Mouse (Mus musculus) MEL (cell line): ENCODE data around the gene Mmp1b. TPM values are rescaled to one million over a fixed set of nuclear protein-coding genes. Genes with fewer than 3 reads are reported as not detected.

Experiments used
- DNase-seq: peaks from one replicate; pipeline ENCODE4 v3.0.0; 2011; ENCODE audit warnings: low read depth, low spot score
- H3K27ac ChIP-seq: 2 replicates; pipeline ENCODE4 v1.5.1; 2012; ENCODE audit warnings: low read depth, mild to moderate bottlenecking, control low read depth, low read length, moderate library complexity; ENCODE audit not compliant: control insufficient read depth
- H3K27me3 ChIP-seq, 2 experiments: fragments of 150-350 bp in 1 of 2; sonication (generic) in 1 of 2; 2 replicates each; pipeline ENCODE4 v1.6.1; 2012; ENCODE audit warnings: low read length in 2 of 2, mild to moderate bottlenecking in 2 of 2, improper control_type of control experiment in 1 of 2, moderate library complexity in 1 of 2; ENCODE audit not compliant: insufficient read depth in 2 of 2, control insufficient read depth in 1 of 2
- H3K36me3 ChIP-seq, 2 experiments: 2 replicates each; pipeline ENCODE4 v1.6.1; 2012 to 2014; ENCODE audit warnings: low read length in 2 of 2, improper control_type of control experiment in 1 of 2, inconsistent platforms in 1 of 2, mild to moderate bottlenecking in 1 of 2; ENCODE audit not compliant: insufficient read depth in 2 of 2, control insufficient read depth in 1 of 2
- H3K4me1 ChIP-seq, 2 experiments: fragments of 150-350 bp in 1 of 2; sonication (generic) in 1 of 2; 2 replicates each; pipeline ENCODE4 v1.6.1; 2012; ENCODE audit warnings: low read length in 2 of 2, improper control_type of control experiment in 1 of 2, mild to moderate bottlenecking in 1 of 2; ENCODE audit not compliant: insufficient read depth in 2 of 2, control insufficient read depth in 1 of 2
- H3K4me3 ChIP-seq, 2 experiments: fragments of 150-350 bp in 1 of 2; sonication (generic) in 1 of 2; 2 replicates each; pipeline ENCODE4 v1.5.1; 2012; ENCODE audit warnings: low read depth in 2 of 2, low read length in 2 of 2, mild to moderate bottlenecking in 2 of 2, moderate library complexity in 2 of 2, control low read depth in 1 of 2, improper control_type of control experiment in 1 of 2; ENCODE audit not compliant: control insufficient read depth in 1 of 2, insufficient read depth in 1 of 2
- H3K79me2 ChIP-seq: 2 replicates; pipeline ENCODE4 v1.6.1; 2012; ENCODE audit warnings: mild to moderate bottlenecking, low read length, moderate library complexity; ENCODE audit not compliant: control insufficient read depth, poor library complexity, insufficient read depth
- H3K9ac ChIP-seq: 2 replicates; pipeline ENCODE4 v1.6.1; 2012; ENCODE audit warnings: low read depth, mild to moderate bottlenecking, control low read depth, low read length, moderate library complexity; ENCODE audit not compliant: control insufficient read depth, poor library complexity, severe bottlenecking
- H3K9me3 ChIP-seq: fragments of 150-350 bp; sonication (generic); replicated peaks from 2 replicates; pipeline ENCODE4 v1.6.1; 2012; ENCODE audit warnings: mild to moderate bottlenecking, low read length, improper control_type of control experiment, moderate library complexity; ENCODE audit not compliant: insufficient read depth
- BHLHE40 ChIP-seq: IDR thresholded peaks from 2 replicates; pipeline ENCODE4 v1.6.1; 2012; ENCODE audit warnings: low read depth, mild to moderate bottlenecking, inconsistent platforms, low read length, improper control_type of control experiment, borderline replicate concordance
- CHD1 ChIP-seq: IDR thresholded peaks from 2 replicates; pipeline ENCODE4 v1.6.1; 2012; ENCODE audit warnings: low read depth, mild to moderate bottlenecking, inconsistent platforms, low read length, improper control_type of control experiment
- CTCF ChIP-seq, 3 experiments: IDR thresholded peaks in 2 of 3; conservative IDR thresholded peaks in 1 of 3; 2 replicates each; pipeline ENCODE4 v1.5.1; 2011 to 2012; ENCODE audit warnings: low read length in 3 of 3, low read depth in 2 of 3, mild to moderate bottlenecking in 2 of 3, improper control_type of control experiment in 1 of 3, inconsistent platforms in 1 of 3, mixed read lengths in 1 of 3, moderate library complexity in 1 of 3; ENCODE audit not compliant: control insufficient read depth in 1 of 3, insufficient read depth in 1 of 3, poor library complexity in 1 of 3, severe bottlenecking in 1 of 3
- EP300 ChIP-seq, 2 experiments: IDR thresholded peaks; 2 replicates each; pipeline ENCODE4 v1.6.1; 2011; ENCODE audit warnings: improper control_type of control experiment in 2 of 2, low read length in 2 of 2, low read depth in 1 of 2, mild to moderate bottlenecking in 1 of 2
- HCFC1 ChIP-seq: IDR thresholded peaks from 2 replicates; pipeline ENCODE4 v1.6.1; 2012; ENCODE audit warnings: low read depth, mild to moderate bottlenecking, inconsistent platforms, low read length, improper control_type of control experiment, moderate library complexity
- JUND ChIP-seq: IDR thresholded peaks from 2 replicates; pipeline ENCODE4 v1.6.1; 2011; ENCODE audit warnings: low read depth, mild to moderate bottlenecking, improper control_type of control experiment, low read length
- MAFK ChIP-seq: IDR thresholded peaks from 2 replicates; pipeline ENCODE4 v1.6.1; 2011; ENCODE audit warnings: low read depth, mild to moderate bottlenecking, low read length, improper control_type of control experiment, borderline replicate concordance
- MXI1 ChIP-seq: IDR thresholded peaks from 2 replicates; pipeline ENCODE4 v1.6.1; 2011; ENCODE audit warnings: mild to moderate bottlenecking, low read depth, low read length, improper control_type of control experiment
- MYB ChIP-seq: IDR thresholded peaks from 2 replicates; pipeline ENCODE4 v1.6.1; 2011; ENCODE audit warnings: mild to moderate bottlenecking, low read depth, low read length, improper control_type of control experiment
- MYC ChIP-seq: IDR thresholded peaks from 2 replicates; pipeline ENCODE4 v1.6.1; 2011; ENCODE audit warnings: low read depth, mild to moderate bottlenecking, low read length, improper control_type of control experiment, moderate library complexity
- NELFE ChIP-seq: IDR thresholded peaks from 2 replicates; pipeline ENCODE4 v1.6.1; 2011; ENCODE audit warnings: low read depth, low read length, improper control_type of control experiment
- NRF1 ChIP-seq: IDR thresholded peaks from 2 replicates; pipeline ENCODE4 v1.6.1; 2014; ENCODE audit warnings: low read depth, mild to moderate bottlenecking, inconsistent platforms, low read length, improper control_type of control experiment, moderate library complexity; ENCODE audit not compliant: poor library complexity, insufficient read depth, severe bottlenecking
- POLR2AphosphoS2 ChIP-seq: IDR thresholded peaks from 2 replicates; pipeline ENCODE4 v1.6.1; 2011; ENCODE audit warnings: low read length, improper control_type of control experiment
- POLR2AphosphoS5 ChIP-seq: IDR thresholded peaks from 2 replicates; pipeline ENCODE4 v1.6.1; 2012; ENCODE audit warnings: low read depth, borderline replicate concordance, mild to moderate bottlenecking, inconsistent platforms, low read length, moderate library complexity, mixed read lengths
- RAD21 ChIP-seq: IDR thresholded peaks from 2 replicates; pipeline ENCODE4 v1.6.1; 2011; ENCODE audit warnings: mild to moderate bottlenecking, low read depth, low read length, improper control_type of control experiment
- TCF12 ChIP-seq: IDR thresholded peaks from 2 replicates; pipeline ENCODE4 v1.6.1; 2014; ENCODE audit warnings: low read depth, mild to moderate bottlenecking, inconsistent platforms, low read length, improper control_type of control experiment, moderate library complexity
- UBTF ChIP-seq: IDR thresholded peaks from 2 replicates; pipeline ENCODE4 v1.6.1; 2012; ENCODE audit warnings: low read depth, mild to moderate bottlenecking, inconsistent platforms, low read length, improper control_type of control experiment, moderate library complexity, borderline replicate concordance; ENCODE audit not compliant: insufficient read depth
- USF1 ChIP-seq: IDR thresholded peaks from 2 replicates; pipeline ENCODE4 v1.6.1; 2014; ENCODE audit warnings: low read depth, mild to moderate bottlenecking, inconsistent platforms, low read length, improper control_type of control experiment, moderate library complexity
- USF2 ChIP-seq, 2 experiments: IDR thresholded peaks; 2 replicates each; pipeline ENCODE4 v1.6.1; 2011 to 2012; ENCODE audit warnings: improper control_type of control experiment in 2 of 2, low read length in 2 of 2, borderline replicate concordance in 1 of 2, inconsistent platforms in 1 of 2, low read depth in 1 of 2, mild to moderate bottlenecking in 1 of 2; ENCODE audit not compliant: insufficient read depth in 1 of 2
- ZKSCAN1 ChIP-seq: IDR thresholded peaks from 2 replicates; pipeline ENCODE4 v1.6.1; 2012; ENCODE audit warnings: low read depth, mild to moderate bottlenecking, inconsistent platforms, low read length, improper control_type of control experiment, moderate library complexity
- ZNF384 ChIP-seq: IDR thresholded peaks from 2 replicates; pipeline ENCODE4 v1.6.1; 2012; ENCODE audit warnings: low read depth, mild to moderate bottlenecking, inconsistent platforms, low read length, improper control_type of control experiment
- polyA plus RNA-seq, 2 experiments: library from polyadenylated mRNA; stranded (reverse) in 1 of 2; unstranded in 1 of 2; fragments of >175 nt in 1 of 2; fragments of >200 nt in 1 of 2; gene quantifications; 2 replicates each; pipeline versions ENCODE4 v1.2.1 to v1.2.4; 2012; ENCODE audit warnings: low replicate concordance in 2 of 2, low read depth in 1 of 2; ENCODE audit not compliant: insufficient read length in 2 of 2, insufficient read depth in 1 of 2, missing spikeins in 1 of 2
- total RNA-seq: library from RNA; depleted of rRNA; stranded (reverse); fragments of 300-350 nt; gene quantifications from 2 replicates; pipeline ENCODE4 v1.2.3, GENCODE M21; 2012

The Mmp1b gene
- total and polyA plus RNA-seq, 3 experiments = not detected

GRCm38 (mm10) chr9:7345513-7345912, 42.3 kb downstream of the Mmp1b start:
- TF ChIP-seq MXI1 (no peak), ZKSCAN1 (no peak), EP300 (IDR thresholded peaks at IDR 0.05; ENCODE audit: low read depth in 1 of 2, low read length in 2 of 2) (no peak), CHD1 (no peak), USF1 (no peak), UBTF (no peak), ZNF384 (no peak), NRF1 (no peak), POLR2AphosphoS2 (no peak), POLR2AphosphoS5 (no peak), MYB (no peak), MYC (no peak), NELFE (no peak), RAD21 (no peak), HCFC1 (no peak), JUND (no peak)
- Histone ChIP-seq H3K4me3 (no peak overlapping the region), H3K27ac (no peak overlapping the region), H3K36me3 (no peaks in the 10 kb centered on the region), H3K9me3 (no peaks in the 10 kb centered on the region), H3K4me1 (no peaks in the 10 kb centered on the region), H3K79me2 (no peaks in the 10 kb centered on the region), H3K9ac (no peak overlapping the region), H3K27me3 (peaks cover 0 to under 1% of the 10 kb centered on the region in 2 experiments; a peak in 2 of 4 replicates)
- DNase-seq = no peak

GRCm38 (mm10) chr9:7344107-7344506, 43.7 kb downstream of the Mmp1b start, which contains the start of gene Mmp12:
Gene Mmp12, plus strand, starts transcription at chr9:7344381.
- no peaks in the 10 kb centered on the region for H3K36me3 ChIP-seq
- no peak within 1 kb of the TSS for H3K27ac ChIP-seq
- H3K9ac ChIP-seq = no peak within 1 kb of the TSS
- no peaks in the 10 kb centered on the region for H3K79me2 ChIP-seq
- DNase-seq = no peak
- H3K4me1 ChIP-seq = no peaks in the 10 kb centered on the region
- no peak within 1 kb of the TSS for H3K4me3 ChIP-seq
- TF ChIP-seq RAD21 = no peak
- TF ChIP-seq USF1 = no peak
- TF ChIP-seq NRF1 = no peak
- TF ChIP-seq MAFK = no peak
- no peak for TF ChIP-seq CTCF (IDR thresholded peaks at IDR 0.05 in 2 of 3, conservative IDR thresholded peaks at IDR 0.05 in 1 of 3; ENCODE audit: control insufficient read depth in 1 of 3, insufficient read depth in 1 of 3, low read depth in 2 of 3, low read length in 3 of 3, poor library complexity in 1 of 3, severe bottlenecking in 1 of 3)
- TF ChIP-seq MYC = no peak
- no peak for TF ChIP-seq TCF12
- TF ChIP-seq BHLHE40 = no peak
- TF ChIP-seq EP300 (IDR thresholded peaks at IDR 0.05; ENCODE audit: low read depth in 1 of 2, low read length in 2 of 2) = no peak
- no peak for TF ChIP-seq USF2 (IDR thresholded peaks at IDR 0.05; ENCODE audit: borderline replicate concordance in 1 of 2, insufficient read depth in 1 of 2, low read depth in 1 of 2, low read length in 2 of 2)
- no peak for TF ChIP-seq ZNF384
- no peak for TF ChIP-seq ZKSCAN1
- peaks cover 0 to 1% of the 10 kb centered on the region in 2 experiments; a peak in 2 of 4 replicates for H3K27me3 ChIP-seq
- H3K9me3 ChIP-seq = no peaks in the 10 kb centered on the region
